Mouse (Mus musculus): Measurements from ENCODE around the gene Rspo4. TPM values are rescaled to one million over a fixed set of nuclear protein-coding genes. Genes with fewer than 3 reads are reported as not detected.

Rspo4 gene
- total and polyA plus RNA-seq, 3 experiments, result not detected

DNA sequence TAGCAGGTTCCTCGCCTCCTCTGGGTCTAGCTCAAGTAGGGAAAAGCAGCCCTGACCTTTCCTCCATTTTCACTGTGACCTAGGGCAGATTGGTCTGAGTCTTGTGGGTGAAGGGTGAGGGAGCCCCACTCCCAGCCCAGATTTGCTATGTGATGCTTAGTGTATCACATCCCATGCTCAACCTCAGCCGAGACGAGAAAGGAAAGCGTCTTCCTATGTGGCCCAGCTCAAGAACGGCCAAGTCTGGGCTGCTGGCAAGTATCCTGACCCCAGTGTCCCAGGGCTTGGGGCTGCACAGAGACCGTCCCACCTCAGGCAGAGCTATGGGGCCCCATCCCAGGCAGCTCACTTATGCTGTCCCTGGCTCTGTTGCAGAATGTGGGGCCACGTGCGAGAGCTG is 25.5 kb downstream of the Rspo4 start:
- H3K27me3 ChIP-seq (replicated peaks), result peaks cover 87% of the 10 kb centered on the region
- H3K27ac ChIP-seq (ENCODE audit: insufficient read depth, low read depth), result no peak overlapping the region
- H3K36me3 ChIP-seq (replicated peaks in 1 of 2; ENCODE audit: control insufficient read depth in 1 of 2, insufficient read depth in 1 of 2, low read length in 1 of 2), result no peaks in the 10 kb centered on the region
- H3K79me2 ChIP-seq (replicated peaks; ENCODE audit: control insufficient read depth, extremely low read depth, insufficient read depth, poor library complexity, severe bottlenecking), result no peaks in the 10 kb centered on the region
- TF ChIP-seq BHLHE40 (IDR thresholded peaks at IDR 0.05; ENCODE audit: low read depth, low read length), result no peak
- no peak for TF ChIP-seq MEF2A (IDR thresholded peaks at IDR 0.05; ENCODE audit: borderline replicate concordance, low read depth, low read length)
- TF ChIP-seq IRF4 (IDR thresholded peaks at IDR 0.05; ENCODE audit: low read depth, low read length), result no peak
- no peak for TF ChIP-seq RAD21 (IDR thresholded peaks at IDR 0.05; ENCODE audit: low read depth, low read length)
- TF ChIP-seq ZKSCAN1 (IDR thresholded peaks at IDR 0.05; ENCODE audit: borderline replicate concordance, low read depth, low read length), result no peak
- no peak for TF ChIP-seq RCOR1 (conservative IDR thresholded peaks at IDR 0.05; ENCODE audit: low read depth, low read length)
- TF ChIP-seq ETS1 (conservative IDR thresholded peaks at IDR 0.05; ENCODE audit: low read depth, low read length), result no peak
- TF ChIP-seq PAX5 (IDR thresholded peaks at IDR 0.05; ENCODE audit: low read length), result no peak
- no peak for TF ChIP-seq ZC3H11A (IDR thresholded peaks at IDR 0.05; ENCODE audit: low read depth, low read length)
- TF ChIP-seq HCFC1 (IDR thresholded peaks at IDR 0.05; ENCODE audit: low read depth, low read length), result no peak
- no peak for TF ChIP-seq SMC3 (IDR thresholded peaks at IDR 0.05; ENCODE audit: low read depth, low read length)
- no peak for TF ChIP-seq NELFE (IDR thresholded peaks at IDR 0.05; ENCODE audit: low read depth, low read length)
- no peak for TF ChIP-seq E2F4 (IDR thresholded peaks at IDR 0.05; ENCODE audit: insufficient replicate concordance, low read depth, low read length)
- TF ChIP-seq JUN (IDR thresholded peaks at IDR 0.05; ENCODE audit: insufficient read depth, low read depth, low read length), result no peak
- no peak for TF ChIP-seq ZNF384 (IDR thresholded peaks at IDR 0.05; ENCODE audit: low read depth, low read length)
- H3K4me2 ChIP-seq (ENCODE audit: insufficient read depth, low read depth, poor library complexity, severe bottlenecking), result no peak overlapping the region
- no peak overlapping the region for H3K9ac ChIP-seq (ENCODE audit: insufficient read depth, low read depth)
- H3K4me3 ChIP-seq (replicated peaks in 1 of 3; ENCODE audit: low read depth in 2 of 3, low read length in 2 of 3, poor library complexity in 1 of 3), result no peak overlapping the region
- in situ Hi-C loops (cut with MboI; ENCODE audit: low pct_ligation_motif_present, low pct_unique_long_range_greater_than_20kb, low sequenced_read_pairs) (loop anchor here (25.0 kb wide), 1 partner anchor 281 kb away; no protein-coding TSS in a partner anchor), dilution Hi-C loops (cut with MboI; ENCODE audit: extremely low pct_ligation_motif_present, extremely low pct_unique_long_range_greater_than_20kb, low sequenced_read_pairs) (no loop called here)
- no peaks in the 10 kb centered on the region for H3K9me3 ChIP-seq (replicated peaks; ENCODE audit: low read length)
- no peaks in the 10 kb centered on the region for H3K4me1 ChIP-seq (ENCODE audit: control insufficient read depth in 1 of 2, insufficient read depth in 2 of 2)
- no peak for DNase-seq (ENCODE audit: extremely low read depth)

- Histone ChIP-seq H3K36me3 (replicated peaks in 1 of 2; ENCODE audit: control insufficient read depth in 1 of 2, insufficient read depth in 1 of 2, low read length in 1 of 2) (no peaks in the 10 kb centered on the region), H3K27ac (ENCODE audit: insufficient read depth, low read depth) (no peak overlapping the region), H3K9ac (ENCODE audit: insufficient read depth, low read depth) (no peak overlapping the region), H3K79me2 (replicated peaks; ENCODE audit: control insufficient read depth, extremely low read depth, insufficient read depth, poor library complexity, severe bottlenecking) (no peaks in the 10 kb centered on the region), H3K4me2 (ENCODE audit: insufficient read depth, low read depth, poor library complexity, severe bottlenecking) (no peak overlapping the region), H3K4me3 (replicated peaks in 1 of 3; ENCODE audit: low read depth in 2 of 3, low read length in 2 of 3, poor library complexity in 1 of 3) (no peak overlapping the region), H3K9me3 (replicated peaks; ENCODE audit: low read length) (no peaks in the 10 kb centered on the region), H3K27me3 (replicated peaks) (peaks cover 95% of the 10 kb centered on the region), H3K4me1 (ENCODE audit: control insufficient read depth in 1 of 2, insufficient read depth in 2 of 2) (no peaks in the 10 kb centered on the region)
- DNase-seq (ENCODE audit: extremely low read depth), result peak; percentile 24
- no peak for TF ChIP-seq MXI1 (IDR thresholded peaks at IDR 0.05; ENCODE audit: low read depth, low read length)
- TF ChIP-seq CTCF (conservative IDR thresholded peaks at IDR 0.05 in 1 of 2, IDR thresholded peaks at IDR 0.05 in 1 of 2; ENCODE audit: low read depth in 2 of 2, low read length in 2 of 2), result peak in 1 of 2 experiments; percentile 57; a peak in 2 of 4 replicates
- TF ChIP-seq TCF12 (IDR thresholded peaks at IDR 0.05; ENCODE audit: low read depth, low read length), result no peak
- TF ChIP-seq POLR2AphosphoS2 (IDR thresholded peaks at IDR 0.05; ENCODE audit: low read depth, low read length), result no peak
- no peak for TF ChIP-seq KAT2A (IDR thresholded peaks at IDR 0.05; ENCODE audit: insufficient replicate concordance, low read length)
- no peak for TF ChIP-seq TBP (conservative IDR thresholded peaks at IDR 0.05; ENCODE audit: low read depth, low read length)
- no peak for TF ChIP-seq USF1 (IDR thresholded peaks at IDR 0.05; ENCODE audit: low read depth, low read length)
- TF ChIP-seq RAD21 (IDR thresholded peaks at IDR 0.05; ENCODE audit: low read depth, low read length), result peak; percentile 35
- TF ChIP-seq GABPA (IDR thresholded peaks at IDR 0.05; ENCODE audit: insufficient replicate concordance, low read depth, low read length), result no peak
- peak; percentile 31 for TF ChIP-seq SMC3 (IDR thresholded peaks at IDR 0.05; ENCODE audit: low read depth, low read length)
- no peak for TF ChIP-seq CHD2 (IDR thresholded peaks at IDR 0.05; ENCODE audit: low read length)
- no peak for TF ChIP-seq UBTF (IDR thresholded peaks at IDR 0.05; ENCODE audit: low read depth, low read length)
- no peak for TF ChIP-seq ZNF384 (IDR thresholded peaks at IDR 0.05; ENCODE audit: low read depth, low read length)
- TF ChIP-seq ZKSCAN1 (IDR thresholded peaks at IDR 0.05; ENCODE audit: borderline replicate concordance, low read depth, low read length), result no peak
- no peak for TF ChIP-seq POLR2A (IDR thresholded peaks at IDR 0.05; ENCODE audit: low read depth, low read length)
- no peak for TF ChIP-seq ETS1 (conservative IDR thresholded peaks at IDR 0.05; ENCODE audit: low read depth, low read length)
- TF ChIP-seq E2F4 (IDR thresholded peaks at IDR 0.05; ENCODE audit: insufficient replicate concordance, low read depth, low read length), result no peak
- TF ChIP-seq JUN (IDR thresholded peaks at IDR 0.05; ENCODE audit: insufficient read depth, low read depth, low read length), result no peak
- no peak for TF ChIP-seq IRF4 (IDR thresholded peaks at IDR 0.05; ENCODE audit: low read depth, low read length)
- in situ Hi-C loops (cut with MboI; ENCODE audit: low pct_ligation_motif_present, low pct_unique_long_range_greater_than_20kb, low sequenced_read_pairs), result loop anchor here (10.0 to 25.0 kb wide), 2 partner anchors 130 to 287 kb away; no protein-coding TSS in a partner anchor
- dilution Hi-C loops (cut with MboI; ENCODE audit: extremely low pct_ligation_motif_present, extremely low pct_unique_long_range_greater_than_20kb, low sequenced_read_pairs), result no loop called here
Measured at GRCm38 (mm10) chr2:151874551-151874950, 31.8 kb downstream of the Rspo4 start.
